Mouse (Mus musculus) midbrain, embryonic 10.5 days (tissue): ENCODE data around the gene Mrps35. TPM values are rescaled to one million over a fixed set of nuclear protein-coding genes. Genes with fewer than 3 reads are reported as not detected.

ENCODE experiments used
- DNase-seq: peaks from one replicate; pipeline ENCODE4 v3.0.0-alpha.2; 2017; ENCODE audit warnings: low spot score
- H3K27ac ChIP-seq: fragments of 300-500 bp; sonication (generic); replicated peaks from 2 replicates; pipeline ENCODE4 v1.5.1; 2016; ENCODE audit warnings: mild to moderate bottlenecking
- H3K27me3 ChIP-seq: fragments of 300-500 bp; sonication (generic); 2 replicates; pipeline ENCODE4 v1.6.1; 2016; ENCODE audit warnings: low read depth, mild to moderate bottlenecking; ENCODE audit not compliant: poor library complexity, severe bottlenecking
- H3K36me3 ChIP-seq: fragments of 300-500 bp; sonication (generic); 2 replicates; pipeline ENCODE4 v1.6.1; 2016; ENCODE audit warnings: mild to moderate bottlenecking, moderate library complexity
- H3K4me1 ChIP-seq: fragments of 300-500 bp; sonication (generic); 2 replicates; pipeline ENCODE4 v1.6.1; 2016
- H3K4me3 ChIP-seq: fragments of 300-500 bp; sonication (generic); 2 replicates; pipeline ENCODE4 v1.5.1; 2016; ENCODE audit warnings: mild to moderate bottlenecking, moderate library complexity
- H3K9me3 ChIP-seq: fragments of 300-500 bp; sonication (generic); replicated peaks from 2 replicates; pipeline ENCODE4 v1.6.1; 2016; ENCODE audit warnings: mild to moderate bottlenecking
- WGBS: fragments of 180-500 bp; shearing (Covaris S2); methylation state at CpG from one replicate; pipeline ENCODE4 v1.1.7; 2016; 5-methylcytosine and 5-hydroxymethylcytosine counted together
- polyA plus RNA-seq: library from polyadenylated mRNA; unstranded; fragments of >200 nt; fragmentation: Nextera tagmentation; extraction: Ambion mirVana; gene quantifications from 2 replicates; pipeline ENCODE4 v1.2.1, GENCODE M21; 2016

The Mrps35 gene
- 109 TPM in 2 replicates for polyA plus RNA-seq

- H3K27ac ChIP-seq: peak within 1 kb of the TSS; percentile 98
- H3K9me3 ChIP-seq: no peaks in the 10 kb centered on the region
- 3% methylated on average over 66 of the region's 66 CpGs for WGBS
- peaks cover 17% of the 10 kb centered on the region for H3K36me3 ChIP-seq
- DNase-seq: peak; percentile 91
- H3K27me3 ChIP-seq: no peaks in the 10 kb centered on the region
- peaks cover 21% of the 10 kb centered on the region for H3K4me1 ChIP-seq
- H3K4me3 ChIP-seq: peak within 1 kb of the TSS; percentile 95
These were observed at the start of gene Mrps35 for GRCm38 (mm10) chr6:147042291-147043290. Mrps35 (plus strand) TSS chr6:147042764.

GRCm38 (mm10) chr6:146994236-146994635, 48.3 kb upstream of the Mrps35 start:
- no peaks in the 10 kb centered on the region for H3K4me1 ChIP-seq
- no peak overlapping the region for H3K27ac ChIP-seq
- H3K36me3 ChIP-seq: peaks cover 6% of the 10 kb centered on the region; the same call in 1 of the 2 replicates
- H3K9me3 ChIP-seq: no peaks in the 10 kb centered on the region
- DNase-seq: peak; percentile 29
- H3K4me3 ChIP-seq: no peak overlapping the region
- 47% methylated on average over 5 of the region's 5 CpGs for WGBS
- H3K27me3 ChIP-seq: no peaks in the 10 kb centered on the region

- DNase-seq: no peak
- Histone ChIP-seq H3K9me3 (no peaks in the 10 kb centered on the region), H3K27me3 (no peaks in the 10 kb centered on the region), H3K4me3 (no peak overlapping the region), H3K36me3 (peaks cover 6% of the 10 kb centered on the region; the same call in 1 of the 2 replicates), H3K27ac (no peak overlapping the region), H3K4me1 (no peaks in the 10 kb centered on the region)
- WGBS: 86% methylated on average over 2 of the region's 2 CpGs
These were observed 47.2 kb upstream of the Mrps35 start for GRCm38 (mm10) chr6:146995391-146995790.

- H3K27ac ChIP-seq: no peak overlapping the region
- H3K27me3 ChIP-seq: no peaks in the 10 kb centered on the region
- H3K9me3 ChIP-seq: no peaks in the 10 kb centered on the region
- DNase-seq: no peak
- 87% methylated on average over 6 of the region's 6 CpGs for WGBS
- no peak overlapping the region for H3K4me3 ChIP-seq
- no peaks in the 10 kb centered on the region for H3K4me1 ChIP-seq
- H3K36me3 ChIP-seq: peaks cover 6% of the 10 kb centered on the region
These were observed 46.7 kb upstream of the Mrps35 start for GRCm38 (mm10) chr6:146995878-146996277.

- no peak for DNase-seq
- H3K4me3 ChIP-seq: no peak overlapping the region
- 92% methylated on average over 6 of the region's 6 CpGs for WGBS
- H3K27me3 ChIP-seq: no peaks in the 10 kb centered on the region
- H3K4me1 ChIP-seq: no peaks in the 10 kb centered on the region
- H3K9me3 ChIP-seq: no peaks in the 10 kb centered on the region
- H3K27ac ChIP-seq: no peak overlapping the region
- H3K36me3 ChIP-seq: peaks cover 9% of the 10 kb centered on the region
These were observed 45.6 kb upstream of the Mrps35 start for GRCm38 (mm10) chr6:146997006-146997405.

GRCm38 (mm10) chr6:146998710-146999109, 43.9 kb upstream of the Mrps35 start:
- Histone ChIP-seq H3K27ac (no peak overlapping the region), H3K27me3 (no peaks in the 10 kb centered on the region), H3K36me3 (peaks cover 12% of the 10 kb centered on the region), H3K9me3 (no peaks in the 10 kb centered on the region), H3K4me1 (no peaks in the 10 kb centered on the region), H3K4me3 (no peak overlapping the region)
- no peak for DNase-seq
- WGBS: 94% methylated on average over 4 of the region's 4 CpGs

- H3K9me3 ChIP-seq: no peaks in the 10 kb centered on the region
- DNase-seq: no peak
- H3K27me3 ChIP-seq: no peaks in the 10 kb centered on the region
- H3K4me1 ChIP-seq: no peaks in the 10 kb centered on the region
- H3K4me3 ChIP-seq: no peak overlapping the region
- peaks cover 12% of the 10 kb centered on the region for H3K36me3 ChIP-seq
- WGBS: 90% methylated on average over 9 of the region's 9 CpGs
- no peak overlapping the region for H3K27ac ChIP-seq
These were observed 43.3 kb upstream of the Mrps35 start for GRCm38 (mm10) chr6:146999302-146999701.

- peaks cover 12% of the 10 kb centered on the region for H3K36me3 ChIP-seq
- no peak overlapping the region for H3K4me3 ChIP-seq
- 82% methylated on average over 2 of the region's 2 CpGs for WGBS
- no peaks in the 10 kb centered on the region for H3K27me3 ChIP-seq
- H3K27ac ChIP-seq: no peak overlapping the region
- DNase-seq: no peak
- no peaks in the 10 kb centered on the region for H3K9me3 ChIP-seq
- no peaks in the 10 kb centered on the region for H3K4me1 ChIP-seq
These were observed 42.8 kb upstream of the Mrps35 start for GRCm38 (mm10) chr6:146999755-147000154.

- Histone ChIP-seq H3K27ac (no peak overlapping the region), H3K4me1 (no peaks in the 10 kb centered on the region), H3K27me3 (no peaks in the 10 kb centered on the region), H3K4me3 (no peak overlapping the region), H3K9me3 (no peaks in the 10 kb centered on the region), H3K36me3 (0 out of 2 replicates have a peak, but pooled peaks cover 3% of the 10 kb centered on the region)
- peak; percentile 50 for DNase-seq
- 65% methylated on average over 3 of the region's 3 CpGs for WGBS
These were observed 34.4 kb upstream of the Mrps35 start for GRCm38 (mm10) chr6:147008148-147008547.

- no peaks in the 10 kb centered on the region for H3K9me3 ChIP-seq
- no peak for DNase-seq
- H3K4me3 ChIP-seq: no peak overlapping the region
- peaks cover 3% of the 10 kb centered on the region; the same call in 1 of the 2 replicates for H3K36me3 ChIP-seq
- no peaks in the 10 kb centered on the region for H3K27me3 ChIP-seq
- H3K27ac ChIP-seq: no peak overlapping the region
- WGBS: 93% methylated on average over 6 of the region's 6 CpGs
- H3K4me1 ChIP-seq: no peaks in the 10 kb centered on the region
These were observed 32.2 kb upstream of the Mrps35 start for GRCm38 (mm10) chr6:147010358-147010757.

GRCm38 (mm10) chr6:147010811-147011520, 31.6 kb upstream of the Mrps35 start:
- no peak overlapping the region for H3K4me3 ChIP-seq

GRCm38 (mm10) chr6:147011555-147011954, 31.0 kb upstream of the Mrps35 start:
- no peak overlapping the region for H3K4me3 ChIP-seq
- DNase-seq: no peak
- peaks cover 3% of the 10 kb centered on the region; the same call in 1 of the 2 replicates for H3K36me3 ChIP-seq
- no peaks in the 10 kb centered on the region for H3K4me1 ChIP-seq
- H3K9me3 ChIP-seq: no peaks in the 10 kb centered on the region
- no peaks in the 10 kb centered on the region for H3K27me3 ChIP-seq
- H3K27ac ChIP-seq: no peak overlapping the region
- WGBS: 72% methylated on average over 6 of the region's 6 CpGs

More at GRCm38 (mm10) chr6:147010811-147011520, 31.6 kb upstream of the Mrps35 start:
- WGBS: 91% methylated on average over 15 of the region's 15 CpGs
- H3K27ac ChIP-seq: no peak overlapping the region
- no peaks in the 10 kb centered on the region for H3K27me3 ChIP-seq
- H3K4me1 ChIP-seq: no peaks in the 10 kb centered on the region
- no peak for DNase-seq
- peaks cover 3% of the 10 kb centered on the region; the same call in 1 of the 2 replicates for H3K36me3 ChIP-seq
- no peaks in the 10 kb centered on the region for H3K9me3 ChIP-seq
